Mouse (Mus musculus): ENCODE data around the gene Gm9573. TPM values are rescaled to one million over a fixed set of nuclear protein-coding genes. Genes with fewer than 3 reads are reported as not detected.

The Gm9573 gene
- polyA plus RNA-seq (2021) = not detected

DNA sequence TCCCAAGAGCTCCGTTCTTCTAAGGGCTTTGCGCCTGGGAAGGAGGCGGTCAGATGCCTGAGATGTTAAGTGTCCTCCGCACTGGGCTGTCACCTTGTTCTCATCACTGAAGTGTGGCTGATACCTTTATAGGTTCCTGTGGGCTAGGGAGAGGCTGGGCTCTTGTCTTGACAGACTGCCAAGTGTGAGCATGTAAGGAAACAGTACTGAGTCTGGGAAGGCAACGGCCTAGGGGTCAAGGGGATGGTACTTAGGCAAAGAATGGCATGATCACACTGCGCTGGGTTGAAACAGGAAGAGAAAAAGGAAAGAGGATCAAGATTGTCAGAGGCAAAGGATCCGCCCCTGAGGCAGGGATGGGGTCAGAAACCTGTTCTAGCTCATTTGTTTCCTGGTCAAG is at the start of gene Gm9573:
Gene Gm9573, minus strand, starts transcription at position 101 of the 400 bp plus-strand sequence.
- CTCF ChIA-PET = interaction anchor here (1.2 to 2.0 kb wide), 2 partner anchors 9 to 34 kb away, joined by 3 to 5 read pairs; no protein-coding TSS in a partner anchor
- in situ Hi-C loops (cut with MboI; ENCODE audit: low pct_unique_long_range_greater_than_20kb) = no loop called here
- DNase-seq (ENCODE audit: low read depth, low spot score) (no peak), ATAC-seq (no peak)
- no peak for TF ChIP-seq CTCF (IDR thresholded peaks at IDR 0.05)
- no peaks in the 10 kb centered on the region for H3K27me3 ChIP-seq
- POLR2A ChIA-PET = no interaction called here

GRCm38 (mm10) chr17:35673416-35674035 is 47.1 kb upstream of the Gm9573 start, which contains the start of gene Gtf2h4:
TSS of gene Gtf2h4 (minus strand) at chr17:35673739.
- TF ChIP-seq CTCF (IDR thresholded peaks at IDR 0.05) = no peak
- in situ Hi-C loops (cut with MboI; ENCODE audit: low pct_unique_long_range_greater_than_20kb) = no loop called here
- ChIA-PET POLR2A (interaction anchor here (0.6 to 2.0 kb wide), 2 partner anchors 23 to 53 kb away, joined by 3 to 4 read pairs; no protein-coding TSS in a partner anchor), CTCF (interaction anchor here (1.0 kb wide), 1 partner anchor 52 kb away, joined by 3 read pairs; no protein-coding TSS in a partner anchor)
- ATAC-seq (peak; percentile 69), DNase-seq (ENCODE audit: low read depth, low spot score) (peak; percentile 83)
- no peaks in the 10 kb centered on the region for H3K27me3 ChIP-seq

DNA sequence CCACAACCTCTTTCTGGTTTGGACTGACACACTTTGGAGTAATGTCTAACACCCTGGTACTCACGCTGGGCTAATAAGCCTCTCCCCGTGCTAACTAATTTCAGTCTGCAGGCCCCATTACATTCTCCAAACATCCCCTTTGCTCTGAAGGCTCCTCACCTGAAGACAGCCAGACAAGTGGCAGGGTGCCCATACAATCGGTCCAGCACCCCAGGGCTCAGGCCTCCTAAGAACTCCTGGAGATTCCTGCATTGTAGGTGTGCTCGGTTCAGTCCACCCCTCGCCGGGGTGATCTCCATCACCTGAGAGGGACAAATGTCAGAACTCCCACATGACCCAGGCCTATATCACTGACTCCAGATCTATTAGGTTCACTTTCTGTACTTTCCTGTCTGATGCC is 46.1 kb upstream of the Gm9573 start:
- POLR2A ChIA-PET = interaction anchor here (0.6 to 2.0 kb wide), 3 partner anchors 11 to 54 kb away, joined by 3 to 4 read pairs (median 3); no protein-coding TSS in a partner anchor
- CTCF ChIA-PET = interaction anchor here (1.0 to 1.5 kb wide), 2 partner anchors 11 to 53 kb away, joined by 3 read pairs; no protein-coding TSS in a partner anchor
- no peak for TF ChIP-seq CTCF (IDR thresholded peaks at IDR 0.05)
- in situ Hi-C loops (cut with MboI; ENCODE audit: low pct_unique_long_range_greater_than_20kb) = no loop called here
- no peaks in the 10 kb centered on the region for H3K27me3 ChIP-seq
- DNase-seq (ENCODE audit: low read depth, low spot score) = no peak
- no peak for ATAC-seq

DNA sequence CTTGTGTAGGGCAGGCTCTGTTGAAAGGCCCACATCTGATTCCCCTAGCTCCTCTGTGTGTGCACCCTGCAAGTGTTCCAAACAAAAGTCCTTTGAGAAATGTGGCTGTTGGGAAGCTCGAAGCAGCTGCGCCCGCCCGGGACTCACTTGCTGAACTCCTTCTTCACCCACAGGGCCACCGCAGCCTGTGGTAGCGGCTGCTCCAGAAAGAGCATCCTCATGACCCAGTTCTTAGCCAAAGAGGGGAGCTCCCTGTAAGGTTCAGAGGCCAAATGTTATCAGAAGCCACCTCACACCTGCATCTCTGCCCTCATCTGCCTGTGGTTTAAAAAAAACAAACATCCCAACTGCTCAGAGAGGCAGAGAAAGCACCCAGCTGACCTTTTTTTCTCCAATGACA is 45.4 kb upstream of the Gm9573 start:
- CTCF ChIA-PET = interaction anchor here (0.8 to 1.5 kb wide), 5 partner anchors 10 to 81 kb away, joined by 3 to 4 read pairs (median 3); no protein-coding TSS in a partner anchor
- no peaks in the 10 kb centered on the region for H3K27me3 ChIP-seq
- POLR2A ChIA-PET = interaction anchor here (1.0 kb wide), 1 partner anchor 12 kb away, joined by 3 read pairs; no protein-coding TSS in a partner anchor
- DNase-seq (ENCODE audit: low read depth, low spot score) (no peak), ATAC-seq (no peak)
- in situ Hi-C loops (cut with MboI; ENCODE audit: low pct_unique_long_range_greater_than_20kb) = no loop called here
- TF ChIP-seq CTCF (IDR thresholded peaks at IDR 0.05) = no peak

GRCm38 (mm10) chr17:35669731-35670130 is 43.3 kb upstream of the Gm9573 start:
- ATAC-seq (no peak), DNase-seq (ENCODE audit: low read depth, low spot score) (no peak)
- POLR2A ChIA-PET = no interaction called here
- CTCF ChIA-PET = interaction anchor here (0.8 to 1.0 kb wide), 3 partner anchors 15 to 86 kb away, joined by 3 read pairs; no protein-coding TSS in a partner anchor
- no peak for TF ChIP-seq CTCF (IDR thresholded peaks at IDR 0.05)
- H3K27me3 ChIP-seq = no peaks in the 10 kb centered on the region
- in situ Hi-C loops (cut with MboI; ENCODE audit: low pct_unique_long_range_greater_than_20kb) = loop anchor here (5.0 kb wide), 1 partner anchor 87 kb away; no protein-coding TSS in a partner anchor

DNA sequence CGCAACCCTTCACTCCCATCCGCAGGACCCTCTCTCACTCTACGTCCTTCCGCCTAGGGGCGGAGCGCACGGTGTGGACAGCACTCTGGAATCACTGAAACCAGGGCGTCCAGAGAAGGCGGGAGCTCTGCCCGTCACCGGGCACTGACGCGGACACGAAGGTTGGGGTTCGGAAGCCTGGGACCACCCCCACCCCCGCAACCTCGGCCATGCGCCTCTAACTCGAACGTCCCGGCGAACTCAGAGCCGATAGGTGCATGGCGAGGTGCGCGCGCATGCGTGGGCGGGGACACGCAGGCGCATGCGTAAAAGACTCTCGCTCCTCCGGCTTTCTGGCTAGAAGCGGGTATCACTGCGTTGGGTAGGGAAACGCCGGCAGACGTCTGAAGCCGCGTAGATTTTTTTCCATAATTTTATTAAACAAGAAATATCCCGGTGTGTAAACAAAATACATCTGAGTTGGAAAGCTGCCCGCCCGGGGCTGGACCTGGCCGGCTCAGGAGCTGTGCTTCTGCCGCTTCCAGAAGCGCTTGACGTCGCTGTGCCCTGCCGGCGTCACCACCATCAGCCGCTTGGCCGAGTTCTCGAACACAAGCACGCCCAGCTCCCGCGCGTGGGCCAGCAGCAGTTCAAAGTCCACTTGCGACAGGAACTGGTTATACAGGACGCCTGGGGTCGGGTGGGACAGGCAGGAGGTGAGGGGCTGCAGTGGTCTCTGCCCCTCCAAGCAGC is 41.1 kb upstream of the Gm9573 start, which contains the start of gene Vars2:
Gene Vars2, minus strand, starts transcription at position 259 of the 732 bp plus-strand sequence.
- CTCF ChIA-PET = interaction anchor here (0.8 to 1.2 kb wide), 4 partner anchors 69 to 89 kb away, joined by 3 to 4 read pairs (median 3); no protein-coding TSS in a partner anchor
- in situ Hi-C loops (cut with MboI; ENCODE audit: low pct_unique_long_range_greater_than_20kb) = loop anchor here (5.0 kb wide), 1 partner anchor 85 kb away; no protein-coding TSS in a partner anchor
- ATAC-seq = peak; percentile 24
- TF ChIP-seq CTCF (IDR thresholded peaks at IDR 0.05) = no peak
- H3K27me3 ChIP-seq = no peaks in the 10 kb centered on the region
- POLR2A ChIA-PET = interaction anchor here (0.7 to 1.8 kb wide), 6 partner anchors 14 to 33 kb away, joined by 3 to 7 read pairs (median 4); no protein-coding TSS in a partner anchor
- DNase-seq (ENCODE audit: low read depth, low spot score) = peak; percentile 62

DNA sequence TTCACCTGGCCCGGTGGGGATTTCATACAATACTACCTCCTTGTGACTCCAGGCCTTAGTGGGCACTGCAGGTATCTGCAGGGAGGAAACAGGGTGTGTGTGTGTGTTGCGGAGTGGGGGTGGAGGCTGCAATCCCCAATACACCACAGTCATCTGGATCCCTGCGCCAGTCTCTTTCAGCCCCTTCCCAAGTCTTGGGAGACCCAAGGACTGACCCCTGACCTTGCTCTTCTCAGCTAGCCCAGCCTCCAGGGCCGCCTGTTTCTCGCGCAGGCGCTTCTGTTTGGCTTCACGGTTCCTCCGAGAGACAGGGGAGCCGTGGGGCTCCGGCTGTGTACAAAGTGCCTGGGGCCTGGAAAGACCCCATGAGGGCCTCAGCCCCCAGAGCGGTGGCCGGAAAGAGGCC is 40.4 kb upstream of the Gm9573 start:
- CTCF ChIA-PET = interaction anchor here (0.9 to 1.2 kb wide), 2 partner anchors 83 to 89 kb away, joined by 3 read pairs; no protein-coding TSS in a partner anchor
- DNase-seq (ENCODE audit: low read depth, low spot score) (no peak), ATAC-seq (no peak)
- no peak for TF ChIP-seq CTCF (IDR thresholded peaks at IDR 0.05)
- in situ Hi-C loops (cut with MboI; ENCODE audit: low pct_unique_long_range_greater_than_20kb) = loop anchor here (5.0 kb wide), 1 partner anchor 85 kb away; no protein-coding TSS in a partner anchor
- POLR2A ChIA-PET = interaction anchor here (1.1 to 1.8 kb wide), 3 partner anchors 19 to 32 kb away, joined by 3 to 7 read pairs (median 6); no protein-coding TSS in a partner anchor
- H3K27me3 ChIP-seq = no peaks in the 10 kb centered on the region

- DNase-seq (ENCODE audit: low read depth, low spot score) (peak; percentile 28), ATAC-seq (peak; percentile 62)
- no peak for TF ChIP-seq CTCF (IDR thresholded peaks at IDR 0.05)
- no peaks in the 10 kb centered on the region for H3K27me3 ChIP-seq
- ChIA-PET CTCF (interaction anchor here (0.8 to 3.9 kb wide), 16 partner anchors 13 to 88 kb away, joined by 3 to 30 read pairs (median 4); no protein-coding TSS in a partner anchor), POLR2A (interaction anchor here (0.7 to 0.9 kb wide), 3 partner anchors 11 to 35 kb away, joined by 3 to 5 read pairs (median 3); no protein-coding TSS in a partner anchor)
- in situ Hi-C loops (cut with MboI; ENCODE audit: low pct_unique_long_range_greater_than_20kb) = loop anchor here (5.0 kb wide), 1 partner anchor 84 kb away; no protein-coding TSS in a partner anchor
Measured at GRCm38 (mm10) chr17:35665957-35666515, 39.6 kb upstream of the Gm9573 start.

DNA sequence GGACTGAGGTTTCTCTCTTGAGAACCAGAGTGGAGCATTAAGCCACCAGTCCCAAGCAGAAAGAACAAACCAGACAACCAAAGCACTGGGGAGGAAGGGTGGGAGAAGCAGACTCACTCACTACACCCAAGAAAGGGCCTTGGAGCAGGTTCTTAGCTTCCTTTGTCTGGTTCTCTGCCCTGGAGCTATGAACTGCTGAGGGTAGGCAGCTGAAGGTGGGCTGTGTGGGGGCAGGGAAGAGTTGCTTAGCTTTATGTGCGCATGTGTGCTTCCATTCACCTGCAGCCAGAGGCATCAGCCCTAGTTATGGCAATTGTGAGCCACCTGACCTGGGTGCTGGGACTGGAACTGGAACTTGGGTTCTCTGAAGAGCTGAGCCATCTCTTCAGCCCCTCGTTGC is 26.6 kb upstream of the Gm9573 start:
- H3K27me3 ChIP-seq = no peaks in the 10 kb centered on the region
- no peak for TF ChIP-seq CTCF (IDR thresholded peaks at IDR 0.05)
- ChIA-PET CTCF (interaction anchor here (0.9 to 3.2 kb wide), 5 partner anchors 9 to 69 kb away, joined by 3 to 19 read pairs (median 5); partner anchors contain the start of gene Mucl3), POLR2A (interaction anchor here (1.1 kb wide), 1 partner anchor 15 kb away, joined by 3 read pairs; the partner anchor contains the start of gene Vars2)
- in situ Hi-C loops (cut with MboI; ENCODE audit: low pct_unique_long_range_greater_than_20kb) = no loop called here
- no peak for ATAC-seq
- DNase-seq (ENCODE audit: low read depth, low spot score) = no peak
